Mouse (Mus musculus) bone marrow macrophage, adult 2 months (primary cell): ENCODE measurements around the gene Adra2c.

Source experiments
- CTCF ChIP-seq: IDR thresholded peaks from 2 replicates; pipeline ENCODE4 v1.5.1; 2012; ENCODE audit warnings: low read depth, mild to moderate bottlenecking, low read length, moderate library complexity
- POLR2A ChIP-seq: IDR thresholded peaks from 2 replicates; pipeline ENCODE4 v1.6.1; 2012; ENCODE audit warnings: mild to moderate bottlenecking, low read depth, low read length, borderline replicate concordance

DNA sequence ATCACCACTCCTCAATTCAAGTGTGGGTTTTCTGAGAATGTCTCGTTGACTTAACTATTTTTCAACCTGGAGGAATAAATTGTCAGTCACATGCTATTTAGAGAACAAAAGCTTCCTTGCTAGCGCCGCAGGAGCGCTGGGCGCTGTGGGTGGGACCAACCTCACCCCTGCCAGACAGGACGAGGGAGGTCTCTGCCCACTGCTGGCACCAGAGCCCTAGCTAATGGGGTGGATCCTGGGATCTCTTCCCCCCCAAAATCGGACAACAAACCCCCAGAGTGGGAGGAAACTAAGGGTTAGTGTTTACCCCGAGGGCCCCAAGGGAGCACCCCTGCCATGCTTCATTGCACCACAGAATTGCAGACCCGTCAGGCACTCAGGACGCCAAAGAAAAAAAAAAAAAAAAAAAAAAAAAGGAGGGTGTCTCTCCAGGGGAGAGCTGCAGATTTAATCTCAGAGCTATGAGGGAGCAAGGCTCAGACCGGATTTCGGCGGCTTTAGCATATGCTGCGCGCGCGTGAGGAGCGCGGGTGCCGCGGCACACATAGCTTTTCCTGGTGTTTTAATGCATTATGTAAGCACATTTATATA lies 35.2 kb downstream of the Adra2c start:
- TF ChIP-seq CTCF (no peak), POLR2A (no peak)
